Mouse (Mus musculus) gastrocnemius, adult 18-20 months (tissue): ENCODE results near the gene Gm20388. TPM values are rescaled to one million over a fixed set of nuclear protein-coding genes. Genes with fewer than 3 reads are reported as not detected.

Experiments used
- DNase-seq: peaks from one replicate; pipeline ENCODE4 v3.0.0; 2021; ENCODE audit warnings: low spot score
- total RNA-seq, 2 experiments: library from RNA; stranded (reverse); gene quantifications; 2 replicates each; pipeline ENCODE4 v1.2.3; 2021

Gene Gm20388
- total RNA-seq, 2 experiments from 2014 or later, result 10.5 to 12.3 TPM

- DNase-seq, result peak; percentile 87
Observed at GRCm38 (mm10) chr8:120498926-120499605, 588.4 kb downstream of the Gm20388 start.

GRCm38 (mm10) chr8:120500701-120501261 lies 590.1 kb downstream of the Gm20388 start:
- DNase-seq, result peak; percentile 61

GRCm38 (mm10) chr8:120501426-120501825 lies 590.8 kb downstream of the Gm20388 start:
- DNase-seq, result no peak

- DNase-seq, result no peak
Observed at GRCm38 (mm10) chr8:120502428-120502827, 591.8 kb downstream of the Gm20388 start.

- peak; percentile 82 for DNase-seq
Observed at GRCm38 (mm10) chr8:120504251-120505081, 593.8 kb downstream of the Gm20388 start.

- no peak for DNase-seq
Observed at GRCm38 (mm10) chr8:120505082-120505511, 594.5 kb downstream of the Gm20388 start.

GRCm38 (mm10) chr8:120505619-120506310 lies 595.1 kb downstream of the Gm20388 start:
- DNase-seq, result no peak

GRCm38 (mm10) chr8:120506562-120506961 lies 595.9 kb downstream of the Gm20388 start:
- no peak for DNase-seq

GRCm38 (mm10) chr8:120507290-120507689 lies 596.6 kb downstream of the Gm20388 start:
- no peak for DNase-seq

GRCm38 (mm10) chr8:120509136-120510034 lies 598.7 kb downstream of the Gm20388 start:
- DNase-seq, result no peak

GRCm38 (mm10) chr8:120510035-120510416 lies 599.4 kb downstream of the Gm20388 start:
- DNase-seq, result no peak

- no peak for DNase-seq
Observed at GRCm38 (mm10) chr8:120510863-120511457, 600.3 kb downstream of the Gm20388 start.

- DNase-seq, result no peak
Observed at GRCm38 (mm10) chr8:120511737-120512136, 601.1 kb downstream of the Gm20388 start.

GRCm38 (mm10) chr8:120512326-120512725 lies 601.7 kb downstream of the Gm20388 start:
- no peak for DNase-seq

GRCm38 (mm10) chr8:120513145-120513544 lies 602.5 kb downstream of the Gm20388 start:
- no peak for DNase-seq

GRCm38 (mm10) chr8:120513638-120514461 lies 603.2 kb downstream of the Gm20388 start:
- DNase-seq, result no peak

GRCm38 (mm10) chr8:120515214-120515613 lies 604.6 kb downstream of the Gm20388 start:
- no peak for DNase-seq

GRCm38 (mm10) chr8:120515650-120516049 lies 605.0 kb downstream of the Gm20388 start:
- DNase-seq, result no peak

GRCm38 (mm10) chr8:120516182-120516755 lies 605.6 kb downstream of the Gm20388 start:
- DNase-seq, result no peak
